Mouse (Mus musculus): ENCODE measurements around the gene Fam71f1.
"Not testable (repeated sequence)": the region's sequence is repeated elsewhere in the genome, so short reads cannot be mapped to it uniquely, and the experiment has no call there.

Gene Fam71f1

GRCm38 (mm10) chr6:29326961-29327360, 8.0 kb downstream of the Fam71f1 start:
- no peak for DNase-seq (ENCODE audit: low spot score)

DNA sequence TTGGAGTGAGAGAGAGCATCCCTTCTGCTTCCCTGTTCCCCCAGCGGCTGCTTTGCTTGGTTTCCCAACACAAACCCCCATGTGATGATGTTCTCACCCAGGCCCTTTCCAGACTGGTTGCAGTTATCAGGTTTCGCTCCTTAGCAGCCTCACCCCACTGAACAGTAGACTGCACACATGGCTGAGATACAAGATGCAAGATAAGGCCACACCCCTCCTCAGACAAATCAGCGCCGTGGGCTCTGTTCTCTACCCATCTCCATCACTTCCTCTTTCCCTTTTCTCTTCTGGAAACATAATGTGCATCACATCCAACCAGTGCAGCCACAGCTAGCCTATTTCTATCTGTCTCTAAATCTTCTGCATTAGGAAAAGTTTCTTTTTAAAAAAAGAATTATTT, 10.6 kb downstream of the Fam71f1 start:
- DNase-seq (ENCODE audit: low spot score) = no peak

DNA sequence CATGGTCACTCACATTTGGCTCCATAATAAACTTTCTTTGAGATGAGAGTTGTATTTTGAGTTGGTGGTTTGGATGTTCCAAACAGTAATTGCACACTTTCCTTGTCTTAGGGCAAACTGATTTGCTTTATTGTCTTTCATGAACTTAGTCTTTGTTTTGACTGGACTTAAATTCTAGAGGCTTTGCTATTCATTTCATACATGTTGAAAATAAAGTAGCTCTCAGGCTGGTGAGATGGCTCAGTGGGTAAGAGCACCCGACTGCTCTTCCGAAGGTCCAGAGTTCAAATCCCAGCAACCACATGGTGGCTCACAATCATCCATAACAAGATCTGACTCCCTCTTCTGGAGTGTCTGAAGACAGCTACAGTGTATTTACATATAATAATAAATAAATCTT, 27.6 kb downstream of the Fam71f1 start:
- not testable (repeated sequence) for DNase-seq (ENCODE audit: low spot score)

GRCm38 (mm10) chr6:29347189-29347588, 28.2 kb downstream of the Fam71f1 start:
- DNase-seq (ENCODE audit: low spot score) = no peak

GRCm38 (mm10) chr6:29347665-29348370, 28.9 kb downstream of the Fam71f1 start, which contains the start of gene Calu:
Calu (plus strand) TSS chr6:29348069.
- peak; percentile 100 for DNase-seq (ENCODE audit: low spot score)

DNA sequence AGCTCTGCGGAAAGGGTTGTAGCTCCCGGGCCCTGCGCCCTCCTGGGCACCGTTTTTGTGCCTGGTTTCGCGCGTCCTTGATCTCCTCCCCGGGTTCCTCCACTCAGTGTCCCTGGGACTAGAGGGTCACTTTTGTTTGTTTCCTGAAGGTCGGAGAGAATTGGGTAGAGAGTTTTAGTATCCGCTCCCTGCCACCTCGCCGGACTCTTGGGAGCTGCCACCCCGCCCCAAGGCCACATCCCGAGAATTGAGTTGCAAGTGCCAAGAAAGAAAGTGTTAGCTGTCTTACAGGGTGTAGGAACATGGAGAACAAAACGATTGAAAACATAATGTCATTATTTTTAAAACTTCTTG, 29.4 kb downstream of the Fam71f1 start:
- no peak for DNase-seq (ENCODE audit: low spot score)

GRCm38 (mm10) chr6:29351613-29352012, 32.7 kb downstream of the Fam71f1 start:
- DNase-seq (ENCODE audit: low spot score) = no peak

- no peak for DNase-seq (ENCODE audit: low spot score)
These were observed 33.9 kb downstream of the Fam71f1 start for GRCm38 (mm10) chr6:29352816-29353215.

DNA sequence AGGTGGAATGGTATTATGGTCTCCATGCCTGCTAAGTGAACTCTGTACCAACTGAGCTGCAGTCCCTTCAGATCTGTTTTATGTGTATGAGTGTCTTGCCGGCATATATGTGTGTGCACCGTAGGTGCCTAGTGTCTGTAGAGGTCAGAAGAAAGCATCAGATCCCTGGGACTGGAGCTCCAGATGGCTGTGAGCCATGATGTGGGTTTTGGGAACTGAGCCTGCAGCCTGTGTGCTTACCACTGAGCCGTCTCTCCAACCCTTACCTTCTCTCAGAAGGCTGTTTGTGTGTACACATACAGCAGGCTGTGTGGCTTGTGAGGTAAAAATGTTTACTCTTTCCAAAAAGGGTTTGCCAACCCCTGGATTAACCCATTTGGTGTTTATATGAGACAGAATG, 40.4 kb downstream of the Fam71f1 start:
- DNase-seq (ENCODE audit: low spot score) = no peak

- no peak for DNase-seq (ENCODE audit: low spot score)
These were observed 41.3 kb downstream of the Fam71f1 start for GRCm38 (mm10) chr6:29360211-29360610.

DNA sequence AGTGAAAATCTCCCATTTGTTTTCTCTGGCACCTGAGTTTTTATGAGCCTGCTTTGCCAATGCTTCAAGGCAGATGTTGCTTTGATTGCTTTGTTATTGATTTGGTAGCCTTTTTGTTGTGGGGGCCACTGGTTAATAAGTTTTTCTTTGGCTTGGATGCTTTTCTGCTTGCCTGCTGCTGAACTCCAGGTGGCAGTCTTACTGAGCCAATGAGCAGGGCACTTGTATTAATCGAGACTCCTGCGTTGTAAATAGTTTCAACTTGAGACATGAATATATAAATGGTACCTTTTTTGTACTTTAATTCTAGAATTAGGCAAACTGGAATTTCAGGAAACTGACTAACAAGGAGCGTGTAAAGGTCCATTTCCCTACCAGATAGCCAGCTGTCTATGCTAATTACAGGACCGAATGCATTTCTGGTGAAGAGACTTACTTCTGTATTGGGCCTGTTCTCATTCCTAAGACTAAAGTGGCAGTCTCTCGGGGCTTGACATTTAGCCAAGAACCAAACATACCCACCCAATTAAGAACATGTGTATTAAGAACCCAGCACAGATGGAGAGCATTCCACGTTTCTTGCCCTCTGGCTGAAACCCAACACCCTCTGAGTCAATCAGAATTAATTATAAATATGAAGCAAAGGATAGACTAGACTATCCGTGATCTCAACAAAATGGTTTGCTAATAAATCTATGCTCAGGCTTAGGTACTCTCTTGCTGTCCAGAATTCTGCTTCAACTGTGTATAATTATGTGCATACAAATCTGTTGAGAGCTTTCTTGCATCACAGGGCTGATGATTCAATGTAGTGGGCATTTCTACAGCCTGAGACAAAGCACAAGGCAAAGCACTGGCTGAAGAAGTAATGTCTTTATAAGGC, 43.5 kb downstream of the Fam71f1 start:
- DNase-seq (ENCODE audit: low spot score) = no peak

- DNase-seq (ENCODE audit: low spot score) = no peak
These were observed 44.2 kb downstream of the Fam71f1 start for GRCm38 (mm10) chr6:29363129-29363515.

- DNase-seq (ENCODE audit: low spot score) = no peak
These were observed 46.3 kb downstream of the Fam71f1 start for GRCm38 (mm10) chr6:29365277-29365676.

DNA sequence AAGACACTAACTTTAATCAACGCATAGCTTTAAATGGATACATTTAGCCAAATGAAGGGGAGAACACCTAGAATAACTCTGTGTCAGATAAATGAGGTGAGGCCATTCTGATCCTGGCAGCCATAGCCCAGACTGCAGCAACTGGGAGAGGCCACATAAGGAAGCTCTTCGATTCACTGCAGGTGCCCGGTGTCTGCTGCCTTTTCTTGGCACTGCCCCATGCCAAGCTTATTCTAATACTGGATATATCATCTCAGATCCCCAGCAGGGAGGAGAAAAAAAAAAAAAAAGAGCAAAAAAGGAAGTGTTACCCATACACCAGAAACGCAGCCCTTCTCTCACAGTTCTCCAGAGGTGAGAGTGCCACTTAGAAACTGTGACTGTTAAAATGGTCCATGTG, 58.4 kb downstream of the Fam71f1 start:
- no peak for DNase-seq (ENCODE audit: low spot score)

GRCm38 (mm10) chr6:29378678-29379077, 59.7 kb downstream of the Fam71f1 start:
- no peak for DNase-seq (ENCODE audit: low spot score)

- DNase-seq (ENCODE audit: low spot score) = no peak
These were observed 61.0 kb downstream of the Fam71f1 start for GRCm38 (mm10) chr6:29379954-29380353.

GRCm38 (mm10) chr6:29382442-29382841, 63.5 kb downstream of the Fam71f1 start:
- DNase-seq (ENCODE audit: low spot score) = no peak

Data from testis, postnatal 14 days (tissue).